Mouse (Mus musculus): ENCODE measurements at regions not wholly inside any gene's neighbourhood (a gene's known extent, or its start where the extent isn't known, plus 50 kb on each side); places are given as distances from the start of the nearest gene placed in this dataset.

DNA sequence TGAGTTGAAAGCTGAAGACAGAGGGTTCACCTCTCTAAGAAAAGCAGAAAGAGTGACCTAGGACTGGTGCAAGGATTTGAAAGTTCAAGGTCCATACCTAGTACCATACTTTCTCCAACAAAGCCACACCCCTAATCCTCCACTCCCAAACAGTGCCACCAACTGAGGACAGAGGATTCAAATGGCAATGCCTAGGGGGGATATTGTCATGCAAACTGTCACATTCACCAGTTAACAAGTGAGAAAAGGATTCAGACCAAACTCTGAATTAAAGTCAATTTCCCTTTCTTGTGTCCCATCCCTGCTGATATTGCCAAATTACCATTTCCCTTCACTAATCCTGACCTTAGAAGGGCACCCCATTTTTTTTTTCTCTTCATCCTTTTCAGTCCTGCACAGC is 637.1 kb upstream of the Pou3f3 start:
- no peak for TF ChIP-seq EP300 (IDR thresholded peaks at IDR 0.05; ENCODE audit: low read depth)
- TF ChIP-seq CTCF (IDR thresholded peaks at IDR 0.05; ENCODE audit: low read depth) = no peak

Data from liver, postnatal 0 days (tissue).